Mouse (Mus musculus) brain, embryonic 14.5 days (tissue): ENCODE results near the gene Tnrc6b.

Source experiments
- CTCF ChIP-seq: fragments of 200-500 bp; IDR thresholded peaks from 2 replicates; pipeline ENCODE4 v1.5.1; 2012; ENCODE audit warnings: inconsistent platforms, mild to moderate bottlenecking, moderate library complexity, borderline replicate concordance; ENCODE audit not compliant: insufficient read depth, insufficient read length; ENCODE audit errors: extremely low read depth
- POLR2A ChIP-seq: fragments of 200-500 bp; IDR thresholded peaks from 2 replicates; pipeline ENCODE4 v1.6.1; 2012; ENCODE audit warnings: mild to moderate bottlenecking, inconsistent platforms, borderline replicate concordance; ENCODE audit not compliant: poor library complexity, insufficient read depth, insufficient read length, severe bottlenecking; ENCODE audit errors: extremely low read depth

DNA sequence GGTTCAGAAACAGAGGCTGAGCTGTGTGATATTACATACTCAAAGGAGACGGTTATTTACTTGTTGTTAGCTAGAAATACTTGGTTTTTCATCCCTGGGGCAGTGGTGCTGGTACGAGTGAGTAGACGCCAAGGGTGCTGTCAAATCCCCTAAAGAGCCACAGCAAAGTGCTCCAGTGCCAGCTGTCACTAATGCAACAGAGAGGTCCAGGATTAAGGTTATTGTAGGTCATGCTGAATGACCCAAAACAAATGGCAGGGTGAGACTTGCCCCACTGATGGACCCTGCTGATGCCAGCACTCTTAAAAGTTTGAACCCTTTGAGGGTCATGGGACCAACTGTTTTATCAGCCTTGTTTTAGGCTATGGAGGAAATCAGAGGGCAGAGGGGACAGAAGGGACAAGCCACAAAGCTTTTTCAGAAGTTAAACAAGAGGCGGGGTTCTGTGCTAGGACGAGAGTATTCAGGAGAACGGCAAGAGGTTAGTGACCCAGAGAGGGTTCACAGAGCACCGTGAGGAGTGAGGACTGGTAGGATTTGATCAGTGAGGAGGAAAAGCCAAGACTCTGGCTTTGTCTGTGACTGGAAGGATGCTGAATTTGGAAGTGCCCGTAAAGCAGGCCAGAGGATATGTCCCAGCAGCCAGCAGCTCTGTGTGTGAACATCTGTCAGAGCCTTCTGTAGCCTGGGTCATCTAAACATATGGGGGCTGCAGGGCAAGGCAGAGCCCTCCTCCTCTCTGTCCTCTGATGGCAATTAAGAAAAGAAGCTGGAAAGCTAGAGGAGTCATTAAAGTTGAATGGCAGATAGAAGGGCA is 26.1 kb upstream of the Tnrc6b start:
- TF ChIP-seq CTCF (no peak), POLR2A (no peak)
